Mouse (Mus musculus) midbrain, embryonic 13.5 days (tissue): ENCODE results near the gene Magi1. TPM values are rescaled to one million over a fixed set of nuclear protein-coding genes. Genes with fewer than 3 reads are reported as not detected.

Source experiments
- ATAC-seq: fragments of 200-750 bp; cut with Nextera tagmentation; 2 replicates; pipeline ENCODE4 v1.8.0; 2017; ENCODE audit warnings: mild to moderate bottlenecking, moderate TSS enrichment, moderate library complexity
- H3K27ac ChIP-seq: fragments of 300-500 bp; sonication (generic); 2 replicates; pipeline ENCODE4 v1.5.1; 2015; ENCODE audit warnings: inconsistent platforms, mild to moderate bottlenecking, moderate library complexity
- H3K27me3 ChIP-seq: fragments of 300-500 bp; sonication (generic); 2 replicates; pipeline ENCODE4 v1.6.1; 2015; ENCODE audit warnings: mild to moderate bottlenecking, inconsistent platforms
- H3K36me3 ChIP-seq: fragments of 300-500 bp; sonication (generic); 2 replicates; pipeline ENCODE4 v1.6.1; 2015; ENCODE audit warnings: mild to moderate bottlenecking, inconsistent platforms
- H3K4me1 ChIP-seq: fragments of 300-500 bp; sonication (generic); replicated peaks from 2 replicates; pipeline ENCODE4 v1.6.1; 2015; ENCODE audit warnings: inconsistent platforms
- H3K4me2 ChIP-seq: fragments of 300-500 bp; sonication (generic); replicated peaks from 2 replicates; pipeline ENCODE4 v1.6.1; 2015; ENCODE audit warnings: moderate library complexity, mild to moderate bottlenecking, inconsistent platforms
- H3K4me3 ChIP-seq: fragments of 300-500 bp; sonication (generic); replicated peaks from 2 replicates; pipeline ENCODE4 v1.5.1; 2015; ENCODE audit warnings: mild to moderate bottlenecking, inconsistent platforms
- H3K9ac ChIP-seq: fragments of 300-500 bp; sonication (generic); replicated peaks from 2 replicates; pipeline ENCODE4 v1.6.1; 2015; ENCODE audit warnings: mild to moderate bottlenecking, inconsistent platforms
- H3K9me3 ChIP-seq: fragments of 300-500 bp; sonication (generic); 2 replicates; pipeline ENCODE4 v1.6.1; 2016; ENCODE audit warnings: mild to moderate bottlenecking, inconsistent platforms
- WGBS: fragments of 180-500 bp; shearing (Covaris S2); methylation state at CpG from one replicate; pipeline ENCODE4 v1.1.7; 2015; 5-methylcytosine and 5-hydroxymethylcytosine counted together
- polyA plus RNA-seq: library from polyadenylated mRNA; unstranded; fragments of >200 nt; fragmentation: Nextera tagmentation; extraction: Ambion mirVana; gene quantifications from 2 replicates; pipeline ENCODE4 v1.2.1, GENCODE M21; 2015

Magi1 gene
- polyA plus RNA-seq, 1 experiment from 2014 or later: 39.4 TPM

GRCm38 (mm10) chr6:94282301-94283241 lies 1.1 kb downstream of the Magi1 start:
- under 1% methylated on average over 55 of the region's 55 CpGs for WGBS
- peak overlapping the region; percentile 83 for H3K4me3 ChIP-seq
- peaks cover 29% of the 10 kb centered on the region for H3K4me1 ChIP-seq
- peak; percentile 24; the same call in 1 of the 2 replicates for ATAC-seq
- peak overlapping the region; percentile 98 for H3K4me2 ChIP-seq
- no peaks in the 10 kb centered on the region for H3K36me3 ChIP-seq
- H3K9me3 ChIP-seq: no peaks in the 10 kb centered on the region
- peak overlapping the region; percentile 92 for H3K27ac ChIP-seq
- H3K9ac ChIP-seq: peak overlapping the region; percentile 81
- peaks cover 6% of the 10 kb centered on the region; the same call in 1 of the 2 replicates for H3K27me3 ChIP-seq

GRCm38 (mm10) chr6:94281606-94282280 lies 2.0 kb downstream of the Magi1 start:
- Histone ChIP-seq H3K4me1 (peaks cover 29% of the 10 kb centered on the region), H3K27ac (no peak overlapping the region), H3K9me3 (no peaks in the 10 kb centered on the region), H3K36me3 (no peaks in the 10 kb centered on the region), H3K4me3 (peak overlapping the region; percentile 83), H3K4me2 (peak overlapping the region; percentile 98), H3K27me3 (peaks cover 6% of the 10 kb centered on the region; the same call in 1 of the 2 replicates), H3K9ac (peak overlapping the region; percentile 42)
- no peak for ATAC-seq
- WGBS: 6% methylated on average over 17 of the region's 17 CpGs

- H3K9ac ChIP-seq: no peak overlapping the region
- no peaks in the 10 kb centered on the region for H3K9me3 ChIP-seq
- 95% methylated on average over 3 of the region's 3 CpGs for WGBS
- H3K4me2 ChIP-seq: no peak overlapping the region
- no peaks in the 10 kb centered on the region for H3K36me3 ChIP-seq
- no peaks in the 10 kb centered on the region for H3K4me1 ChIP-seq
- no peaks in the 10 kb centered on the region for H3K27me3 ChIP-seq
- H3K27ac ChIP-seq: no peak overlapping the region
- ATAC-seq: no peak
- H3K4me3 ChIP-seq: no peak overlapping the region
Observed at GRCm38 (mm10) chr6:94273941-94274340, 9.8 kb downstream of the Magi1 start.

- H3K4me2 ChIP-seq: no peak overlapping the region
- H3K27me3 ChIP-seq: no peaks in the 10 kb centered on the region
- H3K9ac ChIP-seq: no peak overlapping the region
- no peak overlapping the region for H3K4me3 ChIP-seq
- no peak for ATAC-seq
- H3K9me3 ChIP-seq: no peaks in the 10 kb centered on the region
- H3K4me1 ChIP-seq: 0 out of 2 replicates have a peak, but pooled peaks cover 7% of the 10 kb centered on the region
- H3K27ac ChIP-seq: no peak overlapping the region
- 88% methylated on average over 5 of the region's 5 CpGs for WGBS
- H3K36me3 ChIP-seq: no peaks in the 10 kb centered on the region
Observed at GRCm38 (mm10) chr6:94270001-94270400, 13.7 kb downstream of the Magi1 start.

- Histone ChIP-seq H3K9ac (no peak overlapping the region), H3K27ac (no peak overlapping the region), H3K36me3 (no peaks in the 10 kb centered on the region), H3K4me3 (no peak overlapping the region), H3K27me3 (no peaks in the 10 kb centered on the region), H3K9me3 (no peaks in the 10 kb centered on the region), H3K4me2 (no peak overlapping the region), H3K4me1 (0 out of 2 replicates have a peak, but pooled peaks cover 10% of the 10 kb centered on the region)
- 87% methylated on average over 4 of the region's 4 CpGs for WGBS
- no peak for ATAC-seq
Observed at GRCm38 (mm10) chr6:94269174-94269573, 14.5 kb downstream of the Magi1 start.

GRCm38 (mm10) chr6:94265244-94265935 lies 18.3 kb downstream of the Magi1 start:
- Histone ChIP-seq H3K27me3 (no peaks in the 10 kb centered on the region), H3K36me3 (no peaks in the 10 kb centered on the region), H3K9ac (no peak overlapping the region), H3K4me2 (no peak overlapping the region), H3K4me3 (no peak overlapping the region), H3K9me3 (no peaks in the 10 kb centered on the region), H3K27ac (no peak overlapping the region), H3K4me1 (0 out of 2 replicates have a peak, but pooled peaks cover 10% of the 10 kb centered on the region)
- no peak for ATAC-seq
- WGBS: 45% methylated on average over 3 of the region's 3 CpGs

- H3K36me3 ChIP-seq: no peaks in the 10 kb centered on the region
- no peak for ATAC-seq
- H3K4me2 ChIP-seq: no peak overlapping the region
- H3K4me1 ChIP-seq: 0 out of 2 replicates have a peak, but pooled peaks cover 10% of the 10 kb centered on the region
- H3K4me3 ChIP-seq: no peak overlapping the region
- H3K9me3 ChIP-seq: no peaks in the 10 kb centered on the region
- no peak overlapping the region for H3K27ac ChIP-seq
- WGBS: 72% methylated on average over 7 of the region's 7 CpGs
- no peak overlapping the region for H3K9ac ChIP-seq
- no peaks in the 10 kb centered on the region for H3K27me3 ChIP-seq
Observed at GRCm38 (mm10) chr6:94264183-94264941, 19.4 kb downstream of the Magi1 start.

GRCm38 (mm10) chr6:94260831-94261230 lies 22.9 kb downstream of the Magi1 start:
- no peak overlapping the region for H3K4me2 ChIP-seq
- WGBS: 90% methylated on average over 5 of the region's 5 CpGs
- H3K4me3 ChIP-seq: no peak overlapping the region
- H3K27ac ChIP-seq: no peak overlapping the region
- H3K9me3 ChIP-seq: no peaks in the 10 kb centered on the region
- peaks cover 12% of the 10 kb centered on the region; the same call in 1 of the 2 replicates for H3K4me1 ChIP-seq
- H3K9ac ChIP-seq: no peak overlapping the region
- no peaks in the 10 kb centered on the region for H3K36me3 ChIP-seq
- no peaks in the 10 kb centered on the region for H3K27me3 ChIP-seq
- no peak for ATAC-seq

DNA sequence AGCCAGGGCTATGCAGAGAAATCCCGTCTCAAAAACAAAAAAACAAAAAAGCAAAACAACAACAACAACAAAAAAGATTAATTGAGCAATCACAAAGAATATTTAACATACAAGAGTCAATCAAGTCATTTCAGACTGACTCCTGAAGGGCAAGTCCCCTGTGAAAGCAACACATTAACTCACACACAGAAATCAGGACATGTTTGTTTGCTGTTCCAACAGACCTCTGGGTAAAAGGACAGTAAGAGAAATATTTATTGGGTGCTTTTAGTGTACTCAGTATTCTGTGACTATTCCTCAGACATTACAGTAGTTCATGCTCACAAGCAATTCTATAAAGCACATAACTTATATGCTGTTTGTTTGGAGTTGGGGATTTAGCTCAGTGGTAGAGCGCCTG lies 23.7 kb downstream of the Magi1 start:
- H3K4me2 ChIP-seq: no peak overlapping the region
- H3K9me3 ChIP-seq: no peaks in the 10 kb centered on the region
- H3K4me1 ChIP-seq: peaks cover 12% of the 10 kb centered on the region; the same call in 1 of the 2 replicates
- no peak overlapping the region for H3K27ac ChIP-seq
- H3K4me3 ChIP-seq: no peak overlapping the region
- no peak overlapping the region for H3K9ac ChIP-seq
- no peak for ATAC-seq
- 95% methylated on average over 2 of the region's 2 CpGs for WGBS
- H3K27me3 ChIP-seq: no peaks in the 10 kb centered on the region
- H3K36me3 ChIP-seq: no peaks in the 10 kb centered on the region

DNA sequence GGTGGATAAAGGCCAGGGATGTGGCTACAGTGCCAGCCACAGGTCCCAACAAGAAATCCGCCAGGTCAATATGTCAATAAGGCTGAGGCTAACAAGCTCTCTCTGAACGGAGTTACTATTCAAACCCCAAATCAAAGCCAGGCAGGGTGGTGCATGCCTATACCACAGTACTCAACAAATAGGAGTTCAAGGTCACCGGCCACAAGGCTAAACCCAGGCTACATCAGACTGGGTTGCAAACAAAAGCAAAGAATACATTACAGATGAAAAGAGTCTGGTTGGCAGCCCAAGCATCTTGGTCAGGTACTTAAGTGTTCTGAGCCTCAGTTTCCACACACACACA lies 25.9 kb downstream of the Magi1 start:
- Histone ChIP-seq H3K27me3 (no peaks in the 10 kb centered on the region), H3K36me3 (no peaks in the 10 kb centered on the region), H3K4me2 (no peak overlapping the region), H3K4me1 (peaks cover 9% of the 10 kb centered on the region; the same call in 1 of the 2 replicates), H3K9me3 (no peaks in the 10 kb centered on the region), H3K9ac (no peak overlapping the region), H3K4me3 (no peak overlapping the region), H3K27ac (no peak overlapping the region)
- WGBS: 68% methylated on average over 3 of the region's 3 CpGs
- no peak for ATAC-seq
